Mouse (Mus musculus) embryonic facial prominence, embryonic 10.5 days (tissue): ENCODE results near the gene Ankrd42. TPM values are rescaled to one million over a fixed set of nuclear protein-coding genes. Genes with fewer than 3 reads are reported as not detected.

Experiments
- DNase-seq: peaks from one replicate; pipeline ENCODE4 v3.0.0-alpha.2; 2017; ENCODE audit warnings: low spot score
- H3K27ac ChIP-seq: fragments of 300-500 bp; sonication (generic); replicated peaks from 2 replicates; pipeline ENCODE4 v1.5.1; 2016; ENCODE audit warnings: mild to moderate bottlenecking
- H3K27me3 ChIP-seq: fragments of 300-500 bp; sonication (generic); replicated peaks from 2 replicates; pipeline ENCODE4 v1.6.1; 2016; ENCODE audit warnings: low read depth, mild to moderate bottlenecking; ENCODE audit not compliant: poor library complexity, severe bottlenecking
- H3K36me3 ChIP-seq: fragments of 300-500 bp; sonication (generic); replicated peaks from 2 replicates; pipeline ENCODE4 v1.6.1; 2016; ENCODE audit warnings: mild to moderate bottlenecking, moderate library complexity
- H3K4me1 ChIP-seq: fragments of 300-500 bp; sonication (generic); 2 replicates; pipeline ENCODE4 v1.6.1; 2016
- H3K4me3 ChIP-seq: fragments of 300-500 bp; sonication (generic); 2 replicates; pipeline ENCODE4 v1.5.1; 2016; ENCODE audit warnings: mild to moderate bottlenecking, moderate library complexity
- H3K9me3 ChIP-seq: fragments of 300-500 bp; sonication (generic); 2 replicates; pipeline ENCODE4 v1.6.1; 2016; ENCODE audit warnings: mild to moderate bottlenecking
- WGBS: fragments of 180-500 bp; shearing (Covaris S2); methylation state at CpG from one replicate; pipeline ENCODE4 v1.1.7; 2016; 5-methylcytosine and 5-hydroxymethylcytosine counted together
- polyA plus RNA-seq: library from polyadenylated mRNA; unstranded; fragments of >200 nt; fragmentation: Nextera tagmentation; extraction: Ambion mirVana; gene quantifications from 2 replicates; pipeline ENCODE4 v1.2.1, GENCODE M21; 2016

Ankrd42 gene
- polyA plus RNA-seq, result 10.0 and 11.4 TPM in 2 replicates

DNA sequence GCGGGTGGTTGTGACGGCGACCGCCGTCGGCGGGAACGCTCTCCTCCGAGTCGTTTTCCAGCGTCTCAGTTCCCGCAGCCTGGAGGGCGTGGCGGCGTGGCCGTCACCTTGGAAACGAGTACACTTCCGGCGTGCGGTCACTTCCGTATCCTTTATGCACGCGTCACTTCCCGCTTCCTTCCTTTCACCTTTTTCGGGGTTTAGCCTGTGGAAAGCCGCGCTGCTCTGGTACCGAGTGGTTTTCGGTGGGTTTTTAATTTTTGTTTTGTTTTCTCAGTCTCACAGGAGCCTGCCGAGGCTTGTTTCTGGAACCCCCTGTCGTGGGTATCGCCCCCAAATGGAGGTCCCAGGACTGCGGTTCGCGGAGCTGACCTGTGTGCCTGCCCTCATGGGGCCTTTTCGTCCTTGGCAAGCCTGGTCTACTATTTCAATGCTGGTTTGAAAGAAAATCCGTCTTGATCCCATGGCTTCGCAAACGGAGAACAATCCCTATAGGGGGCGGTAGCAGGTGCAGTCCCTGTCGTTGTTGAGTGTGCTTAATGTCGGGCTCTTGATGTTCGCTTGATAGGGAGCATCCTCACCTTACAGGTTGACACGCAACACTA lies at the start of gene Ankrd42:
Gene Ankrd42 (minus strand): TSS at position 122 of the 605 bp plus-strand sequence.
- H3K27ac ChIP-seq, result peak within 1 kb of the TSS; percentile 85
- whole genome bisulfite sequencing, result under 1% methylated on average over 44 of the region's 44 CpGs
- H3K36me3 ChIP-seq, result peaks cover 32% of the 10 kb centered on the region

DNA sequence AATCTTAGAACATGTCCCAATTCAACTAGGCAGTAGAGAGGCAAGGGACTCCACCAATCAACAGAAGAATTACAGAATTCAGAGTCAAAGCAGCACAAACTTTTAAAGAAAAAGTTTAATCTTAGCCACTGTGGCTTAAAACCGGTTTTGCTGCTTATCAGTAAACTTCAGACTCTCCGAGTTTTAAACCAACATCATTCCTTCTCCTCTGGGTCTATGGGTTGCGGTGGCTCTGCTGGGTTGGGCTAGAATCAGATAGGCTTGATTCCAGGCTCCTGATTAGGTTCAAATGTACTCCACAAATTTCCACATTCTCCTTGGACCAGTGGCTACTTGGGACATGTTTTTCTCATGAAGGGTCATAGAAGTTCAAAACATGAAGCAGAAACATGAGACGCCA lies 40.4 kb upstream of the Ankrd42 start:
- Histone ChIP-seq H3K27me3 (0 out of 2 replicates have a peak, but pooled peaks cover 5% of the 10 kb centered on the region), H3K4me1 (no peaks in the 10 kb centered on the region), H3K36me3 (no peaks in the 10 kb centered on the region), H3K4me3 (no peak overlapping the region), H3K27ac (no peak overlapping the region), H3K9me3 (no peaks in the 10 kb centered on the region)
- DNase-seq, result no peak
- WGBS, result 80% methylated on average over 4 of the region's 4 CpGs

More for the DNA sequence above, at the start of gene Ankrd42:
- Histone ChIP-seq H3K27me3 (peaks cover 10% of the 10 kb centered on the region), H3K4me3 (peak within 1 kb of the TSS; percentile 84), H3K4me1 (peaks cover 12% of the 10 kb centered on the region), H3K9me3 (no peaks in the 10 kb centered on the region)
- peak; percentile 93 for DNase-seq

DNA sequence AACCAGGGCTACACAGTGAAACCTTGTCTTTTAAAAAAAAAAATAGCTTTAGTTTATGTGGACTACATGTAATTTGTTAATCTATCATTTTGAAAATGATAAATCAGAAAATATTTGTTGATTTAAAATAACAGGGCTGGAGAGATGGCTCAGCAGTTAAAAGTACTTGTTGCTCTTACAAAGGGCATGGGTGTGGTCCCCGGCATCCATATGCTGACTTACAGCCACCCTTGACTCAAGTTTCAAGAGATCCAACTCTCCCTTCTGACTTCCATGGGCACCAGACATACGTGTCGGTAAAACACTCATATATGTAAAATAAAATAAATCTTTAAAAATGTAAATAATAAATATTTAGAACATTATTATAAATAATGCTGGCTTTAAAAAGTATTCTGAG lies 38.2 kb upstream of the Ankrd42 start:
- peaks cover 6% of the 10 kb centered on the region for H3K4me1 ChIP-seq
- DNase-seq, result no peak
- no peaks in the 10 kb centered on the region for H3K36me3 ChIP-seq
- no peaks in the 10 kb centered on the region for H3K9me3 ChIP-seq
- no peak overlapping the region for H3K27ac ChIP-seq
- H3K27me3 ChIP-seq, result no peaks in the 10 kb centered on the region
- WGBS, result 88% methylated on average over 3 of the region's 3 CpGs
- H3K4me3 ChIP-seq, result no peak overlapping the region

DNA sequence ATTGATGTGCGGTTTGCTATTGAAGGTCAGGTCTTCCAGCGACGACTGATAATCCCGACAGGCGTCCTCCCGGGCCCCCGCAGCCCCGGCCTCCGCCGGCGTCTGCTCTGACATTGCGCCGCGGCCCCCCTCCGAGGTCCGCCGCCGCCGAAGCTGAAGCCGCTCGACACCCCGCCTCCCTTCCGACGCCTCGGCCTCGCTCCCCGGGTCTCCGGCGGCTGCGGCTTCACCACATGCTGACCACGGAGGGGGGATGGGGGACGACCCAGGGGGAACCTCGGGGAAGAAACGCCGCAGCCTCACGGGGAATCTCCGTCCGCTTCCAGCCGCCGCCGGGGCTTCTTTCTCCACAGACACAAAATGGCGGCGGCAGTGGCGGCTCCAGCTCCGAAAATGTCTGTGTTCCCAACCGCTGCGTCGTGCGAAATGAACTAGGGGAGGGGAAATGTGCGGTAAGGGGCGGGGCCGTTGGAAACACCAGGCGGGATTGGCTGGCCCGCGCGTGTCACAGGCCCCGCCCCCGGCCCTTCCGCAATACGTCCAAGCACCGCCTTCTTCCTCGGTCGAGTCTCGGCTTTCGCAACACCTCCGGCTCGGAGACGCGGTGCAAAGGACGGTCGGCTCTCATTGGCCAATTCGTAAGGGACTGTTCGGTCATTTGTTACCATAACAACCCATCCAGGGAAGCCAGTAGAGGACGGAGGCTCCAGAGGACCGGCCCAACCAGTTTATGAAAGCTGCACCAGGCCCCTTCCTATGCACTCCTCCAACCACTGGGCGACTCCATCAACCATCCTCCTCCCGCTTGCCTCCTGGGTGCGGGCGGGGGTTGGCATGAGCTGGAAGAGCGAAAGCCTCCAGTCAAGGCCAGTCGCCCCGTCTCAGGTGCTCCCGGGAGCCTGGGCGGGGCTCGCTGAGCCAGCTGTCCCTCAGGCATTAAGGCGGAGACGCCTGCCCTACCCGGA lies 32.8 kb upstream of the Ankrd42 start, which contains the start of gene Pcf11:
Gene Pcf11 (minus strand): TSS at position 428 of the 965 bp plus-strand sequence.
- Histone ChIP-seq H3K27ac (peak within 1 kb of the TSS; percentile 99), H3K4me1 (peaks cover 22% of the 10 kb centered on the region), H3K9me3 (no peaks in the 10 kb centered on the region), H3K27me3 (no peaks in the 10 kb centered on the region), H3K36me3 (peaks cover 11% of the 10 kb centered on the region), H3K4me3 (peak within 1 kb of the TSS; percentile 90)
- DNase-seq, result peak; percentile 99
- WGBS, result under 1% methylated on average over 88 of the region's 88 CpGs

DNA sequence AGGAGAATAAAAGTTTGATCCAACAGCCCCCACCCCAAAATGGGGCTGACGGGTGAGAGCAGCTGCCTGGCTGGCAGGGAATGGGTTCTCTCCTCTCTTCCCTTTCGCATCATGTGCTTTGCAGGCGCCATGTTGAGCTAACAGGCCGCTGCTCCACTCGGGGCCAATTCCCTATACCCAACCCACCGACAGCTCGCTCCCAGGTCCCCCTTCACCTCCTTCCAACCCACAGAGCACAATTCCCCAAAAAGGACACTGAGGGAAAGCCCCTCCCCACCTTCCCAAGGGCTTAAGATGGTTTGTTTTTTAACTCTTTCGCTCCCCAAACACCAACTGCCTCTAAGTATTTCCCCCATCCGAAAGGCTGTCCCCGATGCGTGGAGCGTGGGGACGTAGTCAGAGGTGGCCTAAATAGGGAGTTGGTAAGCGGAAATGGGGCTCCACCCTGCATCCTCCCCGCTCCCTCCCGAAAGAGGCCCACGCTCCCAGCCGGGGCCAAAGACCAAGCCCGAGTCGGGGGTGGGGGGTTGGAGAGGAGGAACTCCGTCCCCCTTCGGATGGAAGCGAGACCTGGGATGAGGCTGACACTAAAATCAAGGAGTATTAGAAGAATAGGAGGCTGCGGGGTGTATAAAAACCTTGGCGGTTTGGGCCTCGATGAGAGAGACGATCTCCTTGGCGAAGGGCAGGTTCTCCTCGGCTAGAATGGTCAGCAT lies 32.0 kb upstream of the Ankrd42 start:
- H3K27ac ChIP-seq, result peak overlapping the region; percentile 99
- under 1% methylated on average over 29 of the region's 29 CpGs for WGBS
- H3K36me3 ChIP-seq, result peaks cover 11% of the 10 kb centered on the region
- no peaks in the 10 kb centered on the region for H3K27me3 ChIP-seq
- peak; percentile 70 for DNase-seq
- H3K4me3 ChIP-seq, result peak overlapping the region; percentile 90
- H3K9me3 ChIP-seq, result no peaks in the 10 kb centered on the region
- H3K4me1 ChIP-seq, result peaks cover 22% of the 10 kb centered on the region

DNA sequence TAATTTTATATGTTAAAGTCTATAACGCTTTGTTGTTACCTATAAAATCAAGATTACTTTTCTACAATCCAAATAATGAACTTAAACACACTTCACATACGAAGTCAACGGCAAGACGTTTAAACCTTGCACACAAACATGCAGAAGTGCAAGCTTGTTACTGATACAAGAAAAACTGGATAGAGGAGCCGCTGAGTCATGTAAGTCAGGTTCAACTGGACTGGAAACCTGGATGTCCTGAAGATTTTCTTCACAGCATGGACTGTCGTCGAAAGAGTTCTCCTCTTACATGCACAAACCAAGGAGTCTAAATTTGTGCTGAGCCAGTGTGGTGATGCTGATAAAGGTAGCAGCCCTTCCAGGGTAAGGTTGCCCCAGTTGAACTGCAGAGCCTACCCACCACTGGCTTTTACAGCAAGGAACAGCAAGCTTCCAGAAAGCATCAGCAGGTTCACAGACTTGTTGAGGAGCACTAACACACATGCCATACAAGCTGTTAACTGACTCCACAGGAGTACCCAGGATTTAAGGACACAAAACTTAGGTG lies 29.4 kb upstream of the Ankrd42 start:
- H3K4me1 ChIP-seq, result peaks cover 22% of the 10 kb centered on the region
- no peak for DNase-seq
- no peaks in the 10 kb centered on the region for H3K9me3 ChIP-seq
- no peak overlapping the region for H3K27ac ChIP-seq
- peak overlapping the region; percentile 90; the same call in 1 of the 2 replicates for H3K4me3 ChIP-seq
- 87% methylated on average over 7 of the region's 7 CpGs for WGBS
- no peaks in the 10 kb centered on the region for H3K27me3 ChIP-seq
- peaks cover 35% of the 10 kb centered on the region for H3K36me3 ChIP-seq

DNA sequence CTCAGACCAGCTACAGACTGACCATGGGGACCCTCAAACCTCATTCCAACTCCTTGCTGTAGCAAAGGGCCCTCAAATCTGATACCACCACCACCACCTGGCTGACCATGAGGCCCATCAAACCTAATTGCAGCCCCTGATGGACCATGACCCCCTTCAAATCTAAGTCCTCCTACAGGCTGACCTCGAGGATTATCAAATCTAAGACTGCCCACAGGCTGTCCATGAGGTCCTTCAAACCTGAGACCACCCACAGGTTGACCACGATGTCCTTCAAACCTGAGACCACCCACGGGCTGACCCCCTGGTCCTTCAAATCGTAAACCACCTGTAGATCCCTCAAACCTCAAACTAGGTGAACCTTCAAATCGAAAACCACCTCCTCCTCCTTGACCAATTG lies 21.1 kb upstream of the Ankrd42 start:
- Histone ChIP-seq H3K36me3 (peaks cover 94% of the 10 kb centered on the region), H3K27ac (no peak overlapping the region), H3K4me3 (no peak overlapping the region), H3K27me3 (no peaks in the 10 kb centered on the region), H3K4me1 (no peaks in the 10 kb centered on the region), H3K9me3 (no peaks in the 10 kb centered on the region)
- WGBS, result 97% methylated on average over 5 of the region's 5 CpGs
- DNase-seq, result no peak

DNA sequence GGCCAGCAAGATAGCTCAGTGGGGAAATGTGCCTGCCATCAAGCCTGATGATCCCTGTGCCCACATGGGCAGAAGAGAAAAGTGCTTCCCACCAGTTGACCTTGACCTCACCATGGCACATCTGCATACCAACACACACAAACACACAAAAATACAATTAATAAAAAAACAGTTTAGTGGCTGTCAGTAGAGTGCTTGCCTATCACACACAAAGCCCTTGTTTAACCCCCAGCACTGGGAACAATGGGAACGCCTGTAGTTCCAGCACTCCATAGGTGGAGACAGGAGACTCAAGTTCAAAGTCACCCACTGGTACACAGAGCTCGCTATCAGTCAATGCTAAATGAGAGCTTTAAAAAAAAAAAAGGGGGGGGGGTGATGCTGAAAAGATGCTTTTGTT lies 19.4 kb upstream of the Ankrd42 start:
- peaks cover 93% of the 10 kb centered on the region for H3K36me3 ChIP-seq
- no peak for DNase-seq
- no peaks in the 10 kb centered on the region for H3K9me3 ChIP-seq
- H3K4me3 ChIP-seq, result no peak overlapping the region
- no peaks in the 10 kb centered on the region for H3K4me1 ChIP-seq
- no peaks in the 10 kb centered on the region for H3K27me3 ChIP-seq
- WGBS, result 88% methylated on average over 2 of the region's 2 CpGs
- H3K27ac ChIP-seq, result no peak overlapping the region

DNA sequence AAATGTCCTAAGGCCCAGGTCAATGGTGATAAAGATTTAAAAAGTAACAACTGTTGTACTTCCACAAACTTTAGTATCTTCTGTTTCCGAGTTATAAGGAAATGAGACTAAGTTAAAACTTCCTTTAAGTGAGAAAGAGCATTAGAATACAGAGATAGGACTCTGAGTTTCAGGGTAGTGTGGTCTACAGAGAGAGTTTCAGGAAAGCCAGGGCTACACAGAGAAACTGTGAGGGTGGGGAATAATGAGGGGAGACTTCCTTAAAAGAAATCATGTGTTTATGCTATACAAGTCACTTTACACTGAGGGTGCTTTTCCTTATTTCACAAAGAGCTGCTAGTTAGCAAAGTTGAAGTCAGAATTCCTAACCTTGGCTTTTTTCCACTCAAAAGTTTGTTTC lies 16.4 kb upstream of the Ankrd42 start:
- peaks cover 88% of the 10 kb centered on the region for H3K36me3 ChIP-seq
- no peaks in the 10 kb centered on the region for H3K9me3 ChIP-seq
- no peaks in the 10 kb centered on the region for H3K27me3 ChIP-seq
- DNase-seq, result no peak
- no peaks in the 10 kb centered on the region for H3K4me1 ChIP-seq
- H3K27ac ChIP-seq, result no peak overlapping the region
- H3K4me3 ChIP-seq, result no peak overlapping the region
- WGBS, result 87% methylated on average over 1 of the region's 1 CpGs

DNA sequence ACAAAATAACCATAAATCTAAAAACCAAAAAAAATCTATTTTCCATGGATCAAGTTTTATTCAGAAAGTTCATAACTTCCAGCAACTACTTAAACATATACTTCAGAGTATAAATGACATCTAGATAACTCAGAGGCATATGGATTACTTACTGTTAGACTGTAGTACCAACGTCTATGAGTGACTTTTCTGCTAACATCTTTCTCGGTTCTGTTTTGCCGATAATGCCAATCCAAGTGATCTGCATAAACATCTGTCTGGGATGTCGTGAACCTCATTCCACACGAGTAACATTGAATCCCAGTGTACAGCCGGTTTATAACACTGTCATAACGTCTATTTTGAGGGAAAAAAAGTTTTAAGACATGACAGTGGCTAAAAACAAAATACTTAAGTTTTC lies 10.8 kb upstream of the Ankrd42 start:
- Histone ChIP-seq H3K27ac (no peak overlapping the region), H3K4me3 (no peak overlapping the region), H3K36me3 (peaks cover 92% of the 10 kb centered on the region), H3K9me3 (no peaks in the 10 kb centered on the region), H3K4me1 (no peaks in the 10 kb centered on the region), H3K27me3 (no peaks in the 10 kb centered on the region)
- WGBS, result 92% methylated on average over 7 of the region's 7 CpGs
- DNase-seq, result no peak

DNA sequence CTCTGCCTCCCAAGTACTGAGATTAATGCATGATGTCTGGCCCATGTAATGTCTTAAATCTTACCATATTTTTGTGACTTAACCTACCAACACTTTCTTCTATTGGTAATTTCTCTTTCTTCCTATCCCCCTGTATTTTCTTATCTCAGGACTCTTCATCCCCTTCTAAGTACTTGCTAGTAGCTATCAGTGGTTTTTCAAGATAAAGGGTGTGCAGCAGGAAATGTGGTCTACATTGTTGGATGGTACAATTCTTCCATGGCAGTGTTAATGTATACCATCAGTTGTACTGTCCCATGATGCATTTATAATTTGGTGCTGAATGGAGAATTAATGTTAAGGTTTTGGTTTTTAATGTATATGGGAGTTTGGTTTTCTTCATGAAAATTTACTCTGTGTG lies 5.4 kb upstream of the Ankrd42 start:
- no peak for DNase-seq
- Histone ChIP-seq H3K36me3 (peaks cover 83% of the 10 kb centered on the region), H3K9me3 (no peaks in the 10 kb centered on the region), H3K4me3 (no peak overlapping the region), H3K4me1 (peaks cover 4% of the 10 kb centered on the region), H3K27ac (no peak overlapping the region), H3K27me3 (no peaks in the 10 kb centered on the region)

DNA sequence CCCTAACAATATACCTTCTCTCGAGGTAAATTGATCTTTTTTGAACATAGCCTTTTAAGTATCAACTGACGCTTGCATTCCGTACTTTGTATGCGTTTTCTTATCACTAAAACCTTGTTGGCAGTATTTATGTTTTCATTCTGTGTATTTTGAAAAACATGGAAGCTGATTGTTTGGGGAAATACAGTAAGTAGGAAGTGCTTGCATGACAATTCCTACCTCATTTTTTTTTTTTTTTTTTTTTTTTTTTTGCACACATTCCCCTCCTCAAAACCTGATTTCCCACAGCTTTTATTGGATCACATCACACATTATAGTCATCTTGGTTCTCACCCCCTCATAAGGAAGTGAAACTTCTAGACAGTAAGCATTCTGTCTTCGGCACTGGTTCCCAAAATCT lies 1.1 kb upstream of the Ankrd42 start:
- H3K4me1 ChIP-seq, result peaks cover 12% of the 10 kb centered on the region
- DNase-seq, result no peak
- peaks cover 42% of the 10 kb centered on the region for H3K36me3 ChIP-seq
- no peaks in the 10 kb centered on the region for H3K9me3 ChIP-seq
- peak overlapping the region; percentile 84 for H3K4me3 ChIP-seq
- peaks cover 10% of the 10 kb centered on the region for H3K27me3 ChIP-seq
- H3K27ac ChIP-seq, result no peak overlapping the region
- WGBS, result 90% methylated on average over 5 of the region's 5 CpGs
